Mouse (Mus musculus): Measurements from ENCODE around the gene Pnma1. TPM values are rescaled to one million over a fixed set of nuclear protein-coding genes. Genes with fewer than 3 reads are reported as not detected.

The Pnma1 gene
- polyA plus RNA-seq, 1 experiment from 2014 or later, result 3.6 TPM

DNA sequence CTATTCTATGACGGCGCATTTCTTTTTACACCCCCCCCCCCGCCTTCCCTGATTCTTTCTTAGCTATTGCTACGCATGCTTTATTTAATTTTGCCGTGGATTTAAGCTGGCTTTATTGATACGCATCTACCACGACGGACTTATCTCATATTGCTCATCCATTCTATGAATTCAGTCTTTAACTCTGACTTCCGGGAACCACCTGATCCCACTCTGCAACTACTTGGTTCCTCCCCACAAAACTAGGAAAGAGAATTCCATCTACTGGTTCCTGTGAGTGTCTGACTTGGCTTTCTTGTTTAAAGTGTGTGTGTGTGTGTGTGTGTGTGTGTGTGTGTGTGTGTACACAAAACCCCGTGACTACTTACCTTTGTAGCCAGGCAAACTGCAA lies 328 bp upstream of the Pnma1 start:
- Histone ChIP-seq H3K27ac (peak overlapping the region; percentile 68; the same call in 1 of the 2 replicates), H3K4me1 (peaks cover 27% of the 10 kb centered on the region), H3K4me2 (peak overlapping the region; percentile 90), H3K9ac (peak overlapping the region; percentile 72), H3K4me3 (peak overlapping the region; percentile 60), H3K9me3 (replicated peaks) (no peaks in the 10 kb centered on the region), H3K36me3 (ENCODE audit: poor library complexity, severe bottlenecking) (peaks cover 31% of the 10 kb centered on the region), H3K27me3 (no peaks in the 10 kb centered on the region)
- WGBS, result under 1% methylated on average over 10 of the region's 10 CpGs
- ATAC-seq, result peak; percentile 56

- Histone ChIP-seq H3K4me1 (peaks cover 6% of the 10 kb centered on the region; the same call in 1 of the 2 replicates), H3K9me3 (replicated peaks) (no peaks in the 10 kb centered on the region), H3K27me3 (no peaks in the 10 kb centered on the region), H3K4me2 (no peak overlapping the region), H3K36me3 (ENCODE audit: poor library complexity, severe bottlenecking) (peaks cover 22% of the 10 kb centered on the region), H3K4me3 (no peak overlapping the region), H3K27ac (no peak overlapping the region), H3K9ac (no peak overlapping the region)
- no peak for ATAC-seq
- WGBS, result 62% methylated on average over 14 of the region's 14 CpGs
These were observed 5.8 kb downstream of the Pnma1 start for GRCm38 (mm10) chr12:84142281-84143050.

DNA sequence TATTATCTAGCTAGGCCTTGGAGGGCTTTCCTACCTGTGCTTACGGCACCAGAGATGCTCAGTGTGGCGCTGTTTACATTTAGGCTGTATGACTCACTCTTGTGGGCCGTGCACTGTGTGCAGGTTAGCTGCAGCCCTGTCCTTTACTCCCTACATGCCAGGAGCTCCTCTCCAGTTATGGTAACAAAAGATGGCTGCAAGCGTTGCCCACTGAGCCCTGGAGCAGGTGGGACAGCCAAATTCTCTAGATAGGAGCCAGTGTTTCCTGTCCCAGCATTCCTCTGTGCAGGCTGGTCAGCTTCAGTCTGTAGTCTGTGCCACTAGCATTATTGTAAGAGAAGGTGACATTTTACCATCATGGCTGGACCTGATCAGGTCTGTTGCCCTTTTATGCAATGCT lies 7.0 kb downstream of the Pnma1 start:
- no peak overlapping the region for H3K4me2 ChIP-seq
- no peak overlapping the region for H3K4me3 ChIP-seq
- no peak overlapping the region for H3K9ac ChIP-seq
- no peaks in the 10 kb centered on the region for H3K27me3 ChIP-seq
- H3K36me3 ChIP-seq (ENCODE audit: poor library complexity, severe bottlenecking), result peaks cover 34% of the 10 kb centered on the region
- no peak overlapping the region for H3K27ac ChIP-seq
- H3K4me1 ChIP-seq, result no peaks in the 10 kb centered on the region
- H3K9me3 ChIP-seq (replicated peaks), result no peaks in the 10 kb centered on the region
- whole genome bisulfite sequencing, result 93% methylated on average over 4 of the region's 4 CpGs
- ATAC-seq, result no peak

- Histone ChIP-seq H3K9me3 (replicated peaks) (no peaks in the 10 kb centered on the region), H3K4me2 (no peak overlapping the region), H3K4me3 (no peak overlapping the region), H3K27me3 (no peaks in the 10 kb centered on the region), H3K4me1 (no peaks in the 10 kb centered on the region), H3K27ac (no peak overlapping the region), H3K36me3 (ENCODE audit: poor library complexity, severe bottlenecking) (peaks cover 45% of the 10 kb centered on the region), H3K9ac (no peak overlapping the region)
- WGBS, result 76% methylated on average over 4 of the region's 4 CpGs
- ATAC-seq, result no peak
These were observed 8.2 kb downstream of the Pnma1 start for GRCm38 (mm10) chr12:84140135-84140534.

GRCm38 (mm10) chr12:84137131-84137530 lies 11.2 kb downstream of the Pnma1 start:
- H3K9ac ChIP-seq, result no peak overlapping the region
- no peak overlapping the region for H3K4me3 ChIP-seq
- H3K27me3 ChIP-seq, result no peaks in the 10 kb centered on the region
- no peak overlapping the region for H3K4me2 ChIP-seq
- 93% methylated on average over 7 of the region's 7 CpGs for WGBS
- no peaks in the 10 kb centered on the region for H3K9me3 ChIP-seq (replicated peaks)
- peaks cover 42% of the 10 kb centered on the region for H3K36me3 ChIP-seq (ENCODE audit: poor library complexity, severe bottlenecking)
- no peaks in the 10 kb centered on the region for H3K4me1 ChIP-seq
- ATAC-seq, result no peak
- H3K27ac ChIP-seq, result no peak overlapping the region

- peaks cover 49% of the 10 kb centered on the region for H3K36me3 ChIP-seq (ENCODE audit: poor library complexity, severe bottlenecking)
These were observed 16.0 kb downstream of the Pnma1 start for GRCm38 (mm10) chr12:84132265-84132664.

DNA sequence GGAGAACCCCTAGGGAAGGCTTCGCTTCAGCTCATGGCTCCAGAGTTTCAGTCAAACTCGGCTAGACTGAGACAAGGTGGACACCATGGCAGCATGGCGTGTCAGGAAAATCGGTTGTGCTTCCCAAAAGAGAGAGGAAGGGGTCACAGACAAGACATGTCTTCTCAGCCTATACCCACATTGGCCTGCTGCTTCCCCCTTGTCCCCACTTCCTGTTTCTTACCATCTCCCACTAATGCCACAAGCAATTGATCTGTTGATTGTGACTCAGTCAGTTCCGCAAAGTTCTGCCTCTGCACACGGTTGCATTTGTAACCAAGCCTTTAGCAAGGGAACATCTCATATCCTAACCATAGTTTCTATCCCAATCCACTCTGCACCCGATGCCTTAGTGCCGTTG lies 18.4 kb downstream of the Pnma1 start:
- no peak overlapping the region for H3K4me2 ChIP-seq
- ATAC-seq, result no peak
- H3K4me3 ChIP-seq, result no peak overlapping the region
- no peak overlapping the region for H3K9ac ChIP-seq
- no peaks in the 10 kb centered on the region for H3K27me3 ChIP-seq
- peaks cover 33% of the 10 kb centered on the region for H3K36me3 ChIP-seq (ENCODE audit: poor library complexity, severe bottlenecking)
- no peak overlapping the region for H3K27ac ChIP-seq
- no peaks in the 10 kb centered on the region for H3K4me1 ChIP-seq
- 97% methylated on average over 8 of the region's 8 CpGs for WGBS
- H3K9me3 ChIP-seq (replicated peaks), result no peaks in the 10 kb centered on the region

More at GRCm38 (mm10) chr12:84132265-84132664, 16.0 kb downstream of the Pnma1 start:
- no peak overlapping the region for H3K4me3 ChIP-seq
- H3K9me3 ChIP-seq (replicated peaks), result no peaks in the 10 kb centered on the region
- H3K4me1 ChIP-seq, result no peaks in the 10 kb centered on the region
- WGBS, result 59% methylated on average over 3 of the region's 3 CpGs
- H3K9ac ChIP-seq, result no peak overlapping the region
- no peak overlapping the region for H3K27ac ChIP-seq
- H3K4me2 ChIP-seq, result no peak overlapping the region
- no peaks in the 10 kb centered on the region for H3K27me3 ChIP-seq
- ATAC-seq, result no peak

DNA sequence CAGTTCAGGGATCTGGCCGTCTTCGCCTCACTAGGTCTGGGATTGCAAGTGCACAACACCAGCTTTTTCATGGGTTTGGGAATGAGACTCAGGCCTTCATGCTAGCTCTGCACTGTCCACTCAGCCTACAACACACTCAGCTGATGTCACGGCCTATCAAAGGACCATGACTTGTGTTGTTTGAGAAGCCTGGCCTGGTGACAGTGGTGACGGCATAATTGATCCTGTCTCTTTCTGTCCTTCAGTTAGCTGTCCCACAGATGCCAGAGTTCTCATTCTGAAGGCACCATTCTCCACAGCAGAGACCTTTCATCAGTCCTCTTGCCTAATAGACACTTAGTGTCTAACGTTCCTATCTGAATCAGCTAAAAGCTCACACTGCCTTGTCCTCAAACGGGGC lies 19.7 kb downstream of the Pnma1 start:
- WGBS, result 89% methylated on average over 6 of the region's 6 CpGs
- no peak for ATAC-seq
- H3K9ac ChIP-seq, result no peak overlapping the region
- no peak overlapping the region for H3K27ac ChIP-seq
- H3K4me3 ChIP-seq, result no peak overlapping the region
- peaks cover 35% of the 10 kb centered on the region for H3K36me3 ChIP-seq (ENCODE audit: poor library complexity, severe bottlenecking)
- no peaks in the 10 kb centered on the region for H3K9me3 ChIP-seq (replicated peaks)
- no peak overlapping the region for H3K4me2 ChIP-seq
- H3K4me1 ChIP-seq, result no peaks in the 10 kb centered on the region
- no peaks in the 10 kb centered on the region for H3K27me3 ChIP-seq

DNA sequence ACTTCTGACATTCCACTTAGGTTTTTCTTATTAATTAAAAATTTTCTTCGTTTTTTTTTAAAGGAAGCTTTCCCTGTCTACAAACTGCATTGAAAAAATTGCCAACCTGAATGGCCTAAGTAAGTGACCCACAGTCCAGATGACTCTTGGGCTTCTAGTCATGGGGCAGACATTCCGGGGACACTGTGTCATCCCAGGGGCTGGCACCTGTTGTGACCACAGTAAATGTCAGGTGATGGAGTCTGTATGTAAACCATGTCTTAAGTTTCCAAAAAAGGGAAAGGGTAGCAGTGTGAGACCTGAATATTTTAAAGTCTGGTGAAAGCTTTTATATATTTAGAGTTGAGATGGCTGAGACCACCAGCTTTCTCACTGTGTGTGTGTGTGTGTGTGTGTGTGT lies 21.4 kb downstream of the Pnma1 start:
- WGBS, result 83% methylated on average over 2 of the region's 2 CpGs
- Histone ChIP-seq H3K9me3 (replicated peaks) (no peaks in the 10 kb centered on the region), H3K27ac (no peak overlapping the region), H3K4me2 (no peak overlapping the region), H3K4me1 (no peaks in the 10 kb centered on the region), H3K27me3 (no peaks in the 10 kb centered on the region), H3K4me3 (no peak overlapping the region), H3K9ac (no peak overlapping the region), H3K36me3 (ENCODE audit: poor library complexity, severe bottlenecking) (peaks cover 34% of the 10 kb centered on the region)
- ATAC-seq, result no peak

- Histone ChIP-seq H3K9ac (no peak overlapping the region), H3K27ac (no peak overlapping the region), H3K4me1 (no peaks in the 10 kb centered on the region), H3K9me3 (replicated peaks) (no peaks in the 10 kb centered on the region), H3K4me2 (no peak overlapping the region), H3K4me3 (no peak overlapping the region), H3K36me3 (ENCODE audit: poor library complexity, severe bottlenecking) (peaks cover 31% of the 10 kb centered on the region), H3K27me3 (no peaks in the 10 kb centered on the region)
- no peak for ATAC-seq
- 92% methylated on average over 12 of the region's 12 CpGs for WGBS
These were observed 22.4 kb downstream of the Pnma1 start for GRCm38 (mm10) chr12:84125892-84126291.

GRCm38 (mm10) chr12:84119584-84119983 lies 28.7 kb downstream of the Pnma1 start:
- 95% methylated on average over 5 of the region's 5 CpGs for WGBS
- H3K27ac ChIP-seq, result no peak overlapping the region
- H3K4me3 ChIP-seq, result no peak overlapping the region
- H3K9me3 ChIP-seq (replicated peaks), result no peaks in the 10 kb centered on the region
- H3K4me1 ChIP-seq, result peaks cover 10% of the 10 kb centered on the region
- no peak overlapping the region for H3K4me2 ChIP-seq
- no peak for ATAC-seq
- peaks cover 4% of the 10 kb centered on the region; the same call in 1 of the 2 replicates for H3K36me3 ChIP-seq (ENCODE audit: poor library complexity, severe bottlenecking)
- no peak overlapping the region for H3K9ac ChIP-seq
- no peaks in the 10 kb centered on the region for H3K27me3 ChIP-seq

DNA sequence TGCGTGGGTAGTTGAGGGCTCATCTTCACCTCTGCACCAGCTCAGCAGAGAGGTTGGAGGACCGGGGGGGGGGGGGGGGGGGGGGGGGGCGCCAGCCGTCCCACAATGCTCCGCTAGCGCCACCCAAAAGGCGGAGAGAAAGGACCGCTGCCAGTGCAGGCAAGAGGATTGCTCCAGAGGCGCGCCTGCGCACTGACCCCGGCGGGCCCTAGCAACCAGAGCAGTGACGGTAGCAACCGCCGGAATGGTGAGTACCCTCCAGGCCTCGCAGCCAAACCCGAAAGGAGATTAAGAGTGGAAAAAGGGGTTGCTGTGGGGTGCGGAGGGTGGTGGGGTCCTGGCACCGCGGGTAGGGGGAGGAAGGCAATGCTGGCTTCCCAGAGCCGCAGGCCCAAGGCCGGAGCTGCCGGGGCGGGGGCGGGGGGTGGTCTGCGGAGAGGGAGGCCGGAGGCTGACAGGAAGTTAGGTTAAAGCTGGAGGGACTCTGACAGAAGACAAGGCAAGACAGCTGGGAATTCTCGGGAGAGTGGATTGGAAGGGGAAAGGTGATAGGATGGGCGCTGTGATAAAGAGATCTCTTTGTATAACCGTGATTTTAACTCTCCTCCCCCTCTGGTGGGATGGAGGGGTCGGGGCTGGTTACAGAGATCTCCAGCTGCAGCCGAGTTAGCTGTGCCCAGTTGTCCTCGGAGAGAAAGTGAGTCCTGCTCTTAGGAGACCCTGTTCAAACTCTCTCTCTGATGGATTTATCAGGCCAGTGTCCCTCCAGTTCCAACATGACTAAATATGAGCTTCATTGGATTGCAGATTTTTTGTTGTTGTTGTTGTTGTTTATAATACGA lies 33.9 kb downstream of the Pnma1 start, which contains the start of gene Dnal1:
Gene Dnal1, plus strand, starts transcription at position 214 of the 842 bp plus-strand sequence.
- H3K4me1 ChIP-seq, result peaks cover 10% of the 10 kb centered on the region
- no peaks in the 10 kb centered on the region for H3K27me3 ChIP-seq
- ATAC-seq, result peak; percentile 98
- no peaks in the 10 kb centered on the region for H3K9me3 ChIP-seq (replicated peaks)
- peak within 1 kb of the TSS; percentile 77 for H3K9ac ChIP-seq
- H3K27ac ChIP-seq, result no peak within 1 kb of the TSS
- H3K36me3 ChIP-seq (ENCODE audit: poor library complexity, severe bottlenecking), result no peaks in the 10 kb centered on the region
- WGBS, result 3% methylated on average over 33 of the region's 35 CpGs
- peak within 1 kb of the TSS; percentile 80 for H3K4me3 ChIP-seq
- peak within 1 kb of the TSS; percentile 81 for H3K4me2 ChIP-seq
